Mouse (Mus musculus) kidney, adult 8-10 months (tissue): ENCODE data around the gene Kpna7.
"Not testable (repeated sequence)": the region's sequence is repeated elsewhere in the genome, so short reads cannot be mapped to it uniquely, and the experiment has no call there.

Experiments
- DNase-seq, 2 experiments: peaks; one replicate each; pipeline ENCODE4 v3.0.0; 2022

Kpna7 gene

GRCm38 (mm10) chr5:145083632-145084451, at the start of gene Kpna7, which contains the start of gene Arpc1a:
Kpna7 (minus strand) TSS chr5:145084030.
Arpc1a (plus strand) TSS chr5:145083830.
- peak; percentile 93 for DNase-seq

GRCm38 (mm10) chr5:145133275-145133674, 49.4 kb upstream of the Kpna7 start:
- not testable (repeated sequence) for DNase-seq

GRCm38 (mm10) chr5:145130995-145131394, 47.2 kb upstream of the Kpna7 start:
- no peak for DNase-seq

GRCm38 (mm10) chr5:145130191-145130590, 46.4 kb upstream of the Kpna7 start:
- no peak for DNase-seq

GRCm38 (mm10) chr5:145129773-145130172, 45.9 kb upstream of the Kpna7 start:
- DNase-seq = not testable (repeated sequence)

GRCm38 (mm10) chr5:145129124-145129523, 45.3 kb upstream of the Kpna7 start:
- DNase-seq = no peak

GRCm38 (mm10) chr5:145126580-145126979, 42.8 kb upstream of the Kpna7 start:
- no peak for DNase-seq

GRCm38 (mm10) chr5:145123396-145123795, 39.6 kb upstream of the Kpna7 start:
- DNase-seq = no peak

- DNase-seq = no peak
Measured at GRCm38 (mm10) chr5:145120921-145121320, 37.1 kb upstream of the Kpna7 start.

- no peak for DNase-seq
Measured at GRCm38 (mm10) chr5:145119385-145119784, 35.6 kb upstream of the Kpna7 start.

GRCm38 (mm10) chr5:145118461-145118860, 34.6 kb upstream of the Kpna7 start:
- DNase-seq = no peak

GRCm38 (mm10) chr5:145118005-145118404, 34.2 kb upstream of the Kpna7 start:
- DNase-seq = no peak

- DNase-seq = peak in 1 of 2 experiments; percentile 63
Measured at GRCm38 (mm10) chr5:145116916-145117315, 33.1 kb upstream of the Kpna7 start.

- DNase-seq = peak; percentile 63 to 77
Measured at GRCm38 (mm10) chr5:145116316-145116715, 32.5 kb upstream of the Kpna7 start.

- DNase-seq = no peak
Measured at GRCm38 (mm10) chr5:145115736-145116135, 31.9 kb upstream of the Kpna7 start.

GRCm38 (mm10) chr5:145114606-145115473, 31.0 kb upstream of the Kpna7 start:
- peak; percentile 37 to 46 for DNase-seq

- peak; percentile 59 to 70 for DNase-seq
Measured at GRCm38 (mm10) chr5:145114071-145114605, 30.3 kb upstream of the Kpna7 start, which contains the start of gene Arpc1b. Arpc1b (plus strand) TSS chr5:145114215.

- DNase-seq = no peak
Measured at GRCm38 (mm10) chr5:145113416-145113815, 29.6 kb upstream of the Kpna7 start.

- DNase-seq = no peak
Measured at GRCm38 (mm10) chr5:145112566-145112965, 28.7 kb upstream of the Kpna7 start.

GRCm38 (mm10) chr5:145110401-145110800, 26.6 kb upstream of the Kpna7 start:
- no peak for DNase-seq

GRCm38 (mm10) chr5:145105694-145106275, 22.0 kb upstream of the Kpna7 start:
- no peak for DNase-seq

GRCm38 (mm10) chr5:145104328-145104727, 20.5 kb upstream of the Kpna7 start:
- no peak for DNase-seq

GRCm38 (mm10) chr5:145102706-145103105, 18.9 kb upstream of the Kpna7 start:
- no peak for DNase-seq
